Mouse (Mus musculus) CD4-positive, CD25-positive, alpha-beta regulatory T cell, adult 2 months (primary cell): ENCODE results near the gene Zmiz2.
A peak's percentile ranks its signal among the peaks of the same experiment; 100 is the strongest.
"Not testable (repeated sequence)": the region's sequence is repeated elsewhere in the genome, so short reads cannot be mapped to it uniquely, and the experiment has no call there.

Experiments used
- DNase-seq: peaks from one replicate; pipeline ENCODE4 v3.0.0-alpha.2; 2012; ENCODE audit warnings: low read depth, low spot score

Gene Zmiz2

DNA sequence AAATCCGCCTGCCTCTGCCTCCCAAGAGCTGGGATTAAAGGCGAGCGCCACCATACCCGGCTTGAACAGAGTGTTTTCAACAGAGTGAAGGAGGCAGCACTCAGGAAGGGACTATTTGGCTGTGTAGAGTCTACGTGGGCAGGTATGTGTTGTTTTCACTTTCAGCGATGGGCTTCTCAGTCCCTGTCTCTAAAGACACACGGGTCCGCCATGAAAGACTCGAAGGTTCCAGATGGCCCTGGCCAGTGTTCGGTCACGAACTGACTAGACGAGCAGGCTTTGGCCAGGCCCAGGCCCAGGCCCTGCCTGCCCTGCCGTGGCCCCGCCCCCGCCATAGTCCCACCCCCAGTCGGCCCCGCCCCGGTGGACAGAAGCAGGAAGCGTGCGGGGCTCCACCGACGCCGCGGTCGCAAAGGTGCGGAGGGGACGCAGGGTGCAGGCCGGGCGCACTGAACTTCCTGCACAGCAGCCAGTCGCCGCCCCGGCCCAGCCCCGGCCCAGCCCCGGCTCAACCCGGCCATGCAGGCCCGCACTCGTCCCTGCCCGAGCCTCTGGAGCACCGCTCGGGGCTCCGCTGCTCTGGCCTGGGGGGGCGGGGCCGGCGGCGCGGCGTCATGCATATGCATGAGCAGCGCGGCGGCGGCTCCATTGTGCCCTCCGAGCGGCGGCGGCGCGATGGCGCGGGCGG is at the start of gene Zmiz2:
Gene Zmiz2, plus strand, starts transcription at position 349 of the 688 bp plus-strand sequence.
- peak; percentile 97 for DNase-seq

DNA sequence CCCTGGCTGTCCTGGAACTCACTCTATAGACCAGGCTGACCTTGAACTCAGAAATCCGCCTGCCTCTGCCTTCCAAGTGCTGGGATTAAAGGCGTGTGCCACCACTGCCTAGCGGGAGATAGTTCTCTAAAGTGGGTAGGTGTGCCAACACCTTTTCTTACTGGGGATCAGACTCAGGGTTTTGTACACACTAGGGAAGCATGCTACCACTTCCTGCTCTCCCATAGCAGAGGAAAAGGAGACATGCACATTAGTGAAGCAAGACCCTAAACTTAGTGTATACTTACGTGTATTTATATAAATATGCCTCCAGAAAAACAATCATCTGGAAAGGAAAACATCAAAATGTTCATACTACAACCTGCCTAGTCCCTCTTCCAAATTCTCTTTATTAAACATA is 42.9 kb upstream of the Zmiz2 start:
- no peak for DNase-seq

DNA sequence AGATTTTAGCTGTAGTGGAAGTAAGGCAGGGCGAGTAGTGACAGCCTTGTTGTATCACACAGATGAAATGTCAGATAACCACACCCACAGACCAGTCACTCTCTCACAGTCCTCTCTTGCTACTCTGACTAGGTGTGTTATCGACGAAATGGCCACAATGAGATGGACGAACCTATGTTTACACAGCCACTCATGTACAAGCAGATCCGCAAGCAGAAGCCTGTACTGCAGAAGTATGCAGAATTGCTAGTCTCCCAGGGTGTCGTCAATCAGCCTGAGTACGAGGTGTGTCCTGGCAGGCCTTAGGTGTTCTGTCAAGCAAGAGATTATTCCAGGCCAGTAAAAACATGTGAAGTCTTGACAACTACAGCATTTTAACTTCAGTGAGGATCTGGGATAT is 41.9 kb upstream of the Zmiz2 start:
- no peak for DNase-seq

DNA sequence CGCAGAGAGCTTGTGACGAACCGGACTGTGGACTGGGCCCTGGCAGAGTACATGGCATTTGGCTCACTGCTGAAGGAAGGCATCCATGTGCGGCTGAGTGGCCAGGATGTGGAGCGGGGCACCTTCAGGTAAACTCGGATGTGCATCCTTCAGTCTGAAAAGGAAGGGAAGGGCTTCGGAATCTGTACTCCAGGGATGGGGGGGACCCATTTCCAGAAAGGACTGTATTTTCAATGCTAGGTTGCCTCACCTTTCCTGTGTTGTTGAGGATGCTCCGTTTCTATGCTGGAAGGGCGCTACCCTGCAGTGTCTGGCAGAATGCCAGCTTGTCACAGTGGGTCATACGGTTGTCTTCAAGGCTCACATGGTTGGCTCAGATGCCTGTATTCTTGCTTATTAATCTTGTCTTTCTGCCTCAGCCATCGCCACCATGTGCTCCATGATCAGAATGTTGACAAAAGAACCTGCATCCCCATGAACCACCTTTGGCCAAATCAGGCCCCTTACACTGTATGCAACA is 40.1 kb upstream of the Zmiz2 start:
- DNase-seq: no peak

DNA sequence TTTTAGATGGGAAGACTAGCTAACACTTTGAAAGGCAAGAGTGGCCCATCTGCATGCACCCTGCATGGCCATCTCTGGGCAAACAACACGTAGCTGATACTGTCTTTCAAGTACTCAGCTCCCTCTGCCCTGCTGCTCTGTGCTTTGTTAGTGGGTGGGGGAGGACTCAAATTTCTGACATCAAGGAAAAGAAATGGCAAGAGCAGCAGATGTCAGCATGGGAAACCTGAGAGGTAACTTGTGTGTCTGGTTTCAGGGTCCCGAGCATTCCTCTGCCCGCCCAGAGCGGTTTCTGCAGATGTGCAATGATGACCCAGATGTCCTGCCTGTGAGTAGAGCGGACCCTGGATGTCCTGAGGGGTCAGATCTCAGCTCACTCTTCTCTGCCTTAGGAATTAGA is 39.3 kb upstream of the Zmiz2 start:
- DNase-seq: no peak

DNA sequence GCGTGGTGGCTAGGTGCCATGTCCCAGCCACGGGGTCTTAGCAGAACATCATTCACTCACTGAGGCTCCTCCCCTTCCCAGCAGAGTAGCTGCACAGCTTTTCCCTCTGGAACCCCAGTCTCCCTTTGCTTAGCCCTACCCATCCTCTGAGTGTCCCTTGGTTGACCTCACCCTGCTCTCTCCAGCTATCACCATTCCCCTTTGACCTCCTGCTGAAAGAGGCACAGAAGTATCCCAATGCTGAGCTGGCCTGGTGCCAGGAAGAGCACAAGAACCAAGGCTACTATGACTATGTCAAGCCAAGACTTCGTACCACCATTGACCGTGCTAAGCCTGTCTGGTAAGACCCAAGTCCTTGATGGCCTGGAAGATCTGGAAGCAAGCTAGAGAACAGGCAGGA is 33.8 kb upstream of the Zmiz2 start:
- no peak for DNase-seq

DNA sequence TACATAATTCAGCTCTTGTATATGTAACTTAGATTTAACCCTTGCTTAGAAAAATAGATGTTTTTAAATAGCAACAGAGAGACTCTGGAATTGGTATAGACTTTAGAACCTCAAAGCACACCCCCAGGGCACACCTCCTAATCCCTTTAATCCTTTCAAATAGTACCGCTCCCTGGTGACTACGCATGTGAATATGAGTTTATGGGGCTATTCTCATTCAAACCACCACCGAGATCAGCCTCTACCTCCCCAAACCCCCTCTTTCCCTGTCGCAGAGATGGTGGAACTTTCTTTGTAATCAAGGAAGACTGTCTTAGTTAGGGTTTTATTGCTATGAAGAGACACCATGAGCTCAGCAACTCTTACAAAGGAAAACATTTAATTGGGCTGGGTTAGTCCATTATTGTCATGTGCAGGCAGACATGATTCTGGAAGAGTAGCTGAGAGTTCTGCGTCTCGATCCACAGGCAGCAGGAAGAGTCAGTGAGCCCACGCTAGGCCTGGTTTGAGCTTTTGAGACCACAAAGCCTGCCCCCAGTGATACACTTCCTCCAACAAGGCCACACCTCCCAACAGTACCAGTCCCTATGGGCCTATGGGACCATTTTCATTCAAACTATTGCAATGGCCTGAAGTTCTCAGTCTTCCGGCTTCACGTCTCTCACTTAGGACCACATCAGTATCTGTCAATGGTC is 24.1 kb upstream of the Zmiz2 start:
- no peak for DNase-seq

DNA sequence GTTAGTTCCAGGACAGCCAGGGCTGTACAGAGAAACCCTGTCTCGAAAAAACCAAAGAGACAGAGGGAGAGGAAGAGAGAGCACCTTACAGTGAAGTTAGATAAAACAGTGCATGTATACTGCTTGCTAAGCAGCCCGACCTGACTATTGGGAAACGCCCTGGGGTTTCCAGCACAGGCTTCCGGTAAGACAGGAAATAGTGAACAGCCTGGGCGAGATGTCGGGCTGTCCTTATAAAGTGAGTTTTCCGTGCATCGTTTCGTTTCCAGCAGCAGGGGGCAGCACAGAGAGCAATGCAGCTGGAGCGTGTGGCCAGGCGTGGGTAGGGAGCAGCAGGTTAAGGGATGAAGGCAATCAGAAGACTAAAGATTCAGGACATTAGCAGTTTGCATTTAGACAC is 23.0 kb upstream of the Zmiz2 start:
- DNase-seq: peak; percentile 94

DNA sequence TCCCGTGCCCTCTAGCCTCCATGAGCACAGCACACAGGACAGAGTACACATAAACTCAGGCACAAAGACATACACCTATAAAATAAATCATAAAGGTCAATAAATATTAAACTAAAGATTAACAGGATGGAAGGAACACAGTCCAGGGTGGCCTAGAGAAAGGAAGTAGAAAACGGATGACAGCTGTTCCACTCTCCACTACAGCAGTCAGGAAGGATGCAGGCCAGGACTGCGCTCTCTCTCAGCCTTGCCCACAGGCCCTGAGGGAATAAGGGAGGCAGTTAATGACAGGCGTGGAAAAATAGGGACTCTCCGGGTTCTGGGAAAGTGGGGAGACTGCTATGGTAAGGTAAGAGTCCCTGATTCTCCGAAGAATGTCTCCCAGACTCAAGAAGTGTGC is 22.4 kb upstream of the Zmiz2 start:
- DNase-seq: no peak

DNA sequence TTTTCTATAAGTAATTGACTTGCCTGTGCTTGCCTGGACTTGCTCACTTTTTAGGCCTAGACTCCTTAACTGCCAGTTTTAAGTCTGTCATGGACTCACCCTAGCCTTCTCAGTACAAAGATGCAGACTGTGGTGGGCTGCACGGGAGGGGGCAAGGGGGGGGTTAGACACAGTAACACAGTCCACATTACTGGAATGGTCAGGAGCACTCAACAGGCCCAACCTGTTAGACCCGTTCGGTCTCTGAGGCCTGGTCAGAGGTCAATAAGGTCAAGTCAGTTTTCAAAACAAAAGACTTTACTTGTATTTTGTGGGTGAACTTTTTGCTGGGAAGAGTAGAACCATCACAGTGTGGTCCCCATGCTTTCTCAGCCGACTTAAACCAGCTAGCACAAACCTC is 21.7 kb upstream of the Zmiz2 start:
- no peak for DNase-seq

DNA sequence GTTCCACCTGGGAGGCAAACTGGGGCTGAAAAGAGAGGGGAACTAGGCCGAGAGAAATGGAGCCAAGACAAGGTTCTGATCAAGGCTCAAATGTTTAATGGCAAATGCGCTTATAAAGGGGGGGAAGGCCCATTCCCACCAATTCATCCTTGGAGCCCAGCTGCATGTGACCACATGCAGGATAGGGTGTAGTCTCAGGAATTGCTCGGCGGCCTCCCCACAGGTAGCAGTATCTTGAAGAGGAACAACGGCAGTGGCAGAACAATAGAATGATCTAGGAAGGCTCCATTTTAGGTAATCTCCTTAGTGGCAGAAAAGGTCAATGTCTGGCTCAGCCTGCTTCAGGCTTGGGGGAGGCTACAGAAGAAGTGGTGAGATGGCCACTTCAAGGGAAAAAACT is 20.9 kb upstream of the Zmiz2 start:
- DNase-seq: not testable (repeated sequence)

DNA sequence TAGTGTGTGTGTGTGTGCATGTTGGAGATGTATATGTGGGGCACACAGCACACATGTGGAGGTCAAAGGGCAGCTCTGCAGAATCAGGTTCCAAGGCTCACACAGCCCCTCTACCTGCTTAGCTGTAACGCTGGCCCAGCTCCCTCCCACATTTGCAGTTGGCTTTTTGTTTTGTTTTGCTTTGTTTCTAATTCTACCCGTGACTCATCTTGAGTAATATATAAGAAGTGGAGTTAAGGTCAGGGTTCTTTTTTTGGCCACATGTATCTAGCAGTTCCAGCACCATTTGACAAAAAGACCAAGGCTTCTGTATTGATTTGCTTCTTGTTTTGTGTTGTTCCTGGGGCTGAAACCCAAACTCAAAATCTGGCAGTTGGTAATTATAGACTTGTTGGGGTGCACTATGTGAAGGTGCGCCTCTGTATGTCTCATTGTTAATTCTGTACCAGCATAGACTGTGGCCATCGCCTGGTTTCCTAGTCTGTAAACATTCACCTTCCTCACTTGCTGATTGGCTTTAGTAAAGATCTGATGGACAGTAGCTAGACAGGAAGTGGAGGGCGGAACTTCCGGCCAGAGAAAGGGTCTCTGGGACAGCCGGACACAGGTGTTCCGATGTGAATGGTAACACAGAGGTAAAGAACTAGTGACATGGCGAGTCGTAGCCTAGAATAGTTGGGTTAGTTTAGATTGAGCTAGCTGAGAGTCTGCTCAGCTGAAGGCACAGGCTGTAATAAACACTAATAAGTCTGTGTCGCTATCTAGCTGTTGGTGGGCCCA is 17.3 kb upstream of the Zmiz2 start:
- no peak for DNase-seq

DNA sequence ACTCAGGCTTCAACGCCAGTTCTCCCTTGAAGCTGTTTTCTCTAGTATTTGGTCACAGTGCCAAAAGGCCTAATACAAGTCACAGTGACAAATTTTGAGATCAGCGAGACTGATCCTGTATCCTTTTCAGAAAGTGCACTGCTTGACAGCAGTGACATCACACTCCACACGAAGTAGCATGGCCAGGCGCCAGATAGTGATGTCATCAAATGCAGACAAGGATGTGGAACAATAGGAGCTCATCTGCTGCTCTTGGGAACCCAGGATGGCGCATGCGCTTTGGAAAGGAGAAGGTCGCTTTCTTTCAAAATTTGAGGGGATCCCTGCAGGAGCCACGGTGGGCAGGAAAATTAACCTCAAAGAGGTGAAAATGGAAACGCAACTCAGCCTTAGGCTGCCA is 16.1 kb upstream of the Zmiz2 start:
- no peak for DNase-seq

DNA sequence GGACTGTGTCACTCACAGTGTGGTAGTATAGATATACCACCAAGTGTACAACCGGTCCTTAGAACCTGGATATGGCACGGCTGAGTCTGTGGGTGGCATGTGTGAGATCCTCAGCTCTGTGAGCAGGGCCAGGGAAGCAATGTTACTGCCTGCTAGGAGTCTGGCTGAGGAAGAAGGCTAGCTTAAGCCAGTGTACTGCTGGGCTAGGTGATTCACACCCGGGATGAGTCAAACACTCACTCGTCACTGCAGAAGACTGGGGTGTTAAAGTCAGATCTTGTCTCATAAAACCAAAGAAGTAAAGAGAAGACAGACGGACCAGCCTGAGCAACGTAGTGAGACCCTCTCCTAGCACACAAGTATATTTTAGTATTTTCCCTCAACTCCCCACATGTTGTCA is 8.0 kb upstream of the Zmiz2 start:
- DNase-seq: no peak

DNA sequence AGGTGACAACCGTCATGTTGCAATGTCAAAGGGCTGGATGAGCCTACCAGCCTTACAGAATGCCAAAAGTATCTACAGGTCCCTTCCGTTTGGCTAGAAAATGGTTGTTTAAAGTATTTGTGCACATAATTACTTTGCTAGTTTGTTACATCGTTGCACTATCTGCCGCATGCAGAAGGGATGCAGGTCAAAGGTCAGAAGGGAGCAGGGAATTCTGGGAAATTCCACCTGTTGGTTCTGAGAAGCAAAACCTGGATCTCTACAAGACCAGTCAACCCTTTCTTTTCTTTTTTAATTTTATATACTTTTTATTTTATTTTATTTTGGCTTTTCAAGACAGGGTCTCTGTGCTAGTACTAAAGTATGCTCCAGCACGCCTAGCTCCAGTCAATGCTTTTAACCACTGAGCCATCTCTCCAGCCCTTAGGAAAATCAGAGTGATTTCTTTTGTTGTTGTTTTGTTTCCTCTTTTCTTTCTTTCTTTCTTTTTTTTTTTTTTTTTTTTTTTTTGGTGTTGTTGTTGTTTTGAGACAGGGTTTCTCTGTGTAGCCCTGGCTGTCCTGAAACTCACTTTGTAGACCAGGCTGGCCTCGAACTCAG is 648 bp upstream of the Zmiz2 start:
- no peak for DNase-seq

DNA sequence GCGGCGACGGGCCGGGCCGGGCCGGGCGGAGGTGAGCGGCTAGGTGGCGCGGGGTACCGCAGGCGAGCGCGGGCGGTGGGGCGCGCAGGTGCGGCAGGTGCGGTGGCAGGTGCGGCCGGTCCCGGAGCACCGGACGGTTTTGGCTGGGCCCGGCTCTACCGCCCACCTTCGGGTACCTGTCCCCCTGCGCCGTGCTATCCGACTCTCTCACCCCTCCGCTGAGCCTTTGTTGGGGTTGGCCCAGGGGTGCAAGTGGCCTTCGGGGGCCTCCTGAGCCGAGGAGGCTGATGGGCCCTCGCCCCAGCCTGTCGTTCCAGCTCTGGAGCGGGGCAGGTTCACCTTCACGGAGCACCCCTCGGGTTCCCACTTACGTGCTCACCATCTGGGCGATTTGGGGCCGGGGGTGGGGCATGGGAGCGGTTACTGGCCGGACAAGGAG is 628 bp downstream of the Zmiz2 start:
- DNase-seq: no peak

DNA sequence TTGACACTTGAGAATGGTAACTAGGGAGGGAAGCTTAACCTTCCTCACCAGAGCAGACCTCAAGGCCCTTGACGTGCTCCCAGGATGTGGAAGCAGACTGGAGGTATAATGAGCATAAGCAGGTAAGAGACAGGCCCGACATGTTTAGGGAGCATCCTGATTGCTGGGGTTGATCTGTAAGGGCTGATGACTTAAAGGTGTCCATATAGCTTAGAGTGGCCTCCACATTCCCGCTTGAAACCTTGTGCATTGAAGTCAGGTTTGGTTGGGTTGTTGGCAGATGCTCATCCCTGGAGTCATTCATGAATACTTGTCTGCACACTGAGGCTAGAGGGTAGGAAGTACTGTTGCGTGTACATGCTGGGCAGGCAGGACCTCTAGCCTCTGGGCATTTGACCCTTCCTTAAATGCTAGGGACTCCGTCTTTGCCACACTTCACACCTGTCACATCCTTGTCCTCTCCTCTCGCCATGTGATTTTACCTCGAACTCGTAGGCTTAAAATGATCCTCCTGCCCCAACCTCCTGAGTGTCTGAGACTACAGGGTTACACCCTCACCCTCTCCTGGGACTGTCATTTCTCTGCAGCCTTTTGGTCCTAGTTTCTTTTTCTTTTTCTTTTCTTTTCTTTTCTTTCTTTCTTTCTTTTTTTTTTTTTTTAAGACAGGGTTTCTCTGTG is 1.6 kb downstream of the Zmiz2 start:
- no peak for DNase-seq

DNA sequence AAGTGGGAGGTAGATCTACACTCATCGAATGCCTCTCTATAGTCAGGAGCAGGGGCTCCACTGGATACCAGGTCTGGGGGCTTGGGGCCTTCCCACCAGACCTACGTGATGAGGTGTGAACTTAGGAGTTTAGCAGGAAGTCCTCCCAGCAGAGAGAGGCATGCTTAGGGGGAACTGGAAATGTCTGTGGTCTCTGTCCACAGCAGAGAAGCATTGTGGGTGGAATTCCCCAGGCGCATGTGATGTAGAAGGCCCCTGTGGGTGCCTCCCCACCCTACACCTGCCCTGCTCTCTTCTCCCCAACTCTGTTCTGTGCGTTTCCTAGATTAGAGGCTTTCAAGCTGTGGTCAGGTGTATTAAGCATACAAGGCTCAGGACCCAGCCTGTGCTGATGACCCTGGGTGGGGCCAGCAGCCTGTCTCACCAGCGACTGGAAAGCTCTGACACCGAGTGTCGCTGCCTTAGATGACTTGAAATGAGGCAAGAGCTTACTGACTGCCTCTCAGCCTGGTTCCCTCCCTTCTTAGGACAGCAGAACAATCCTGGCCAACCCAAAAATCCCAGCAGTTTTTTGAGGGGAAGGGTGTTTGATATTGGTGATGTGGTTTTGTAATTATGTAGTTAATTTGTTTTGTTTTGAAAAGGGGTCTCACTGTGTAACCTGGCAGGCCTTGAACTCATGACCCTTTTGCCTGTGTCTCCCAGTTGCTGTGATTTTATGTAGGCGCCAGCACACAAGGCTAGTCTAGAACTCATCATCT is 2.8 kb downstream of the Zmiz2 start:
- DNase-seq: peak; percentile 77

DNA sequence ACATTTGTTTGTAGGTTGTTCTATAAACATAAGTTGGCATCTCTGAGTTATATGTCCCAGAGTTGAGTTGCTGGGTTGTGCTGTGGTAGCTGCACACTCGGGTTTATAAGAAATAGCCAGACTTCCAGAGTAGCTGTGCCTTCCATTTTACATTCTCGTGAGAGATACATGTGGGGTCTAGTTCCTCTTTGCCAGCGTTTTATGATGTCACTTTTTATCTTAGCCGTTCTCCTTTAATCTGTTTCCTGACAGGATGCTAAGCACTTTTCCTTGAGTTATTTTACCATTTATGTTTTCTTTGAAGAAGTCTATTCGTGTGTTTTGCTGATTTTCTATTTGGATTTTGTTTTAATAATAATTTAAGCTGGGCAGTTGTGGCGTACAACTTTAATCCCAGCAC is 4.0 kb downstream of the Zmiz2 start:
- no peak for DNase-seq

DNA sequence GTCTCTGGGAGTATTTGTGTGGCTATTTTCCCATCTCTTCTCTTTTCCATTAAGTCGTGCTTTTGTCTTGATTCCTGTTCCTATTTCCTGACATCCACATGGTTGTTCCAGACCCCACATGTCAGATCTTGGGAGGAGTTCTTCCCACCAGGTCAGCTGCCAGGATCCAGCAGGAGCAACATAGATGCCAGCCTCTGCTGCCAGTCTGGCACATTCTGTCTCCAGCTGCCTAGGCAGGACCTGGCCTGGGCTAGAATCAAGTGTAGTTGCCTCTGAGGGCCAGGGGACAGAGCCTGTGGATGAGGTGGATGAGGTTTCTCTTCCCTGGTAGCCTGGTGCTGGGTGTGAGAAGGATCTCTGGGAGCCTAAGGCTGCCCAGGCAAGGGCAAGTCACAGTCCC is 5.0 kb downstream of the Zmiz2 start:
- no peak for DNase-seq

DNA sequence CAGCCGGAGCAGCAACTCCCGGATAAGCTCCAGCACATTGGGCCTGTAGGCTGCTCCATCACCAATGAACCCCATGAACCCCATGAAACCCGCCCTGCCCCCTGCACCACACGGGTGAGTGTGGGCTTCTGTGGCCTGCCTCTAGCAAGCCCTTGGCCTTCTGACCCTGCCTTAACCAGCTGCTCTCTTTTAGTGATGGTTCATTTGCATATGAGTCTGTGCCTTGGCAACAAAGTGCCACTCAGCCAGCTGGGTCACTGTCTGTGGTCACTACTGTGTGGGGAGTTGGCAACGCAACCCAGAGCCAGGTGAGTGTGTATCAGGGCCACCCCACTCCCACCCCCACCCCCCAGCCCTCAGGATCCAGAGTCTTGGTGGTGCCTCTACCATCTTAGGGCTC is 6.7 kb downstream of the Zmiz2 start:
- DNase-seq: no peak
